8 mouse cellular contexts compared by ENCODE assay signal in the genomic region with DNA sequence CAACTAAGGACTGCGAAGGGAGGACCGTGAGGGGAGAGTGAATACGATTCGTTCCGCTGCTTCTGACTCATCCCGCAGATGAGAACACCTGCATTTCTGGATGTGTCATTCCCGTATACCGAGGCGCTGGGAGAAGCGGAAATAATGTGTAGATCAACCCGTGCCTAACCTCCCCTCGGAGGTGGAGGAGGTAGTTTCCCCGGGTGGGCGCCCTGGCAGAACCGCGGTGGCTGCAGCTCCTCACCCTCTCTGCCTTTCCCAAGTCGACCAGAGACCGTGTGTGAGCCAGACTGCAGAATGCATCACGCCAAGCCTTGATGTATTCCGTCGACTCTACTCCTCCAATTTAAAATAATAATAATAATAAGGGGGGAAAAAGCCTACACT. TPM values are rescaled to one million over a fixed set of nuclear protein-coding genes. Genes with fewer than 3 reads are reported as not detected.
DNase-seq lines count a peak whose midpoint lies in the region; ATAC-seq lines count a peak whose summit lies in the region.

No protein-coding gene starts in this region.

- peak overlapping the region; percentile 84 for H3K27ac ChIP-seq in forebrain, embryonic 15.5 days (replicated peaks)
- H3K27ac ChIP-seq in intestine, embryonic 15.5 days, result no peak overlapping the region
- no peak overlapping the region for H3K27ac ChIP-seq in limb, embryonic 11.5 days (replicated peaks; ENCODE audit: low read depth, low read length)
- no peak overlapping the region for H3K27ac ChIP-seq in neural tube, embryonic 11.5 days (ENCODE audit: low read depth, low read length)

- peak overlapping the region; percentile 98 for H3K4me2 ChIP-seq in forebrain, embryonic 15.5 days (replicated peaks)
- peak overlapping the region; percentile 87 for H3K4me2 ChIP-seq in intestine, embryonic 15.5 days (replicated peaks)
- H3K4me2 ChIP-seq in limb, embryonic 11.5 days (ENCODE audit: low read depth, severe bottlenecking), result peak overlapping the region; percentile 74
- H3K4me2 ChIP-seq in neural tube, embryonic 11.5 days (ENCODE audit: low read depth), result peak overlapping the region; percentile 93

- H3K4me3 ChIP-seq in forebrain, embryonic 15.5 days, result peak overlapping the region; percentile 65
- peak overlapping the region; percentile 50 for H3K4me3 ChIP-seq in intestine, embryonic 15.5 days (replicated peaks)
- H3K4me3 ChIP-seq in limb, embryonic 11.5 days (ENCODE audit: low read depth, low read length), result peak overlapping the region; percentile 54
- peak overlapping the region; percentile 57 for H3K4me3 ChIP-seq in neural tube, embryonic 11.5 days (ENCODE audit: low read depth, low read length)

- no peaks in the 10 kb centered on the region for H3K36me3 ChIP-seq in forebrain, embryonic 15.5 days
- H3K36me3 ChIP-seq in intestine, embryonic 15.5 days, result no peaks in the 10 kb centered on the region
- H3K36me3 ChIP-seq in limb, embryonic 11.5 days (ENCODE audit: control insufficient read depth, insufficient read depth, low read length), result no peaks in the 10 kb centered on the region
- H3K36me3 ChIP-seq in neural tube, embryonic 11.5 days (ENCODE audit: control insufficient read depth, insufficient read depth, low read length), result no peaks in the 10 kb centered on the region

- H3K27me3 ChIP-seq in forebrain, embryonic 15.5 days, result 0 out of 2 replicates have a peak, but pooled peaks cover 4% of the 10 kb centered on the region
- peaks cover 38% of the 10 kb centered on the region for H3K27me3 ChIP-seq in intestine, embryonic 15.5 days (replicated peaks)
- peaks cover 28% of the 10 kb centered on the region for H3K27me3 ChIP-seq in limb, embryonic 11.5 days (ENCODE audit: control insufficient read depth, insufficient read depth, low read length)
- peaks cover 29% of the 10 kb centered on the region for H3K27me3 ChIP-seq in neural tube, embryonic 11.5 days (ENCODE audit: control insufficient read depth, insufficient read depth, low read length)

- 0 out of 2 replicates have a peak, but pooled peaks have one; percentile 10 for ATAC-seq in forebrain, embryonic 15.5 days (replicated peaks)
- ATAC-seq in intestine, embryonic 15.5 days, result no peak
- no peak for ATAC-seq in limb, embryonic 11.5 days (ENCODE audit: insufficient number of reproducible peaks, low FRiP score, low TSS enrichment, low read depth)
- no peak for ATAC-seq in neural tube, embryonic 11.5 days (ENCODE audit: insufficient read depth, low FRiP score, low TSS enrichment)
- no peak for ATAC-seq in megakaryocyte progenitor cell, adult 5-6 weeks (replicated peaks; ENCODE audit: poor library complexity)

- 0% methylated on average over 21 of the region's 21 CpGs for WGBS in forebrain, embryonic 15.5 days
- 1% methylated on average over 21 of the region's 21 CpGs for WGBS in intestine, embryonic 15.5 days
- WGBS in limb, embryonic 11.5 days, result under 1% methylated on average over 21 of the region's 21 CpGs
- under 1% methylated on average over 21 of the region's 21 CpGs for WGBS in neural tube, embryonic 11.5 days

- H3K9me3 ChIP-seq in forebrain, embryonic 15.5 days, result no peaks in the 10 kb centered on the region
- H3K9me3 ChIP-seq in intestine, embryonic 15.5 days, result no peaks in the 10 kb centered on the region
- no peaks in the 10 kb centered on the region for H3K9me3 ChIP-seq in limb, embryonic 11.5 days (ENCODE audit: control insufficient read depth, low read length)
- H3K9me3 ChIP-seq in neural tube, embryonic 11.5 days (ENCODE audit: control insufficient read depth, low read length), result no peaks in the 10 kb centered on the region

- peak overlapping the region; percentile 59 for H3K9ac ChIP-seq in forebrain, embryonic 15.5 days (replicated peaks)
- 0 out of 2 replicates have a peak overlapping the region, but pooled peaks have one; percentile 13 for H3K9ac ChIP-seq in intestine, embryonic 15.5 days
- H3K9ac ChIP-seq in limb, embryonic 11.5 days (ENCODE audit: low read length), result no peak overlapping the region
- H3K9ac ChIP-seq in neural tube, embryonic 11.5 days (ENCODE audit: low read length), result peak overlapping the region; percentile 33; the same call in 1 of the 2 replicates

- peak; percentile 12 to 46 for DNase-seq in adrenal gland, adult (ENCODE audit: inconsistent age in 2 of 2, low spot score in 1 of 2)
- DNase-seq in adrenal gland, postnatal 25 days, result no peak
- DNase-seq in ZHBTc4 (ENCODE audit: low read depth, low spot score), result peak; percentile 12
- peak; percentile 53 for DNase-seq in limb, embryonic 11.5 days (ENCODE audit: low spot score)
- DNase-seq in neural tube, embryonic 11.5 days (ENCODE audit: low spot score), result peak; percentile 49

- H3K4me1 ChIP-seq in forebrain, embryonic 15.5 days, result peaks cover 28% of the 10 kb centered on the region
- H3K4me1 ChIP-seq in intestine, embryonic 15.5 days (replicated peaks), result peaks cover 18% of the 10 kb centered on the region
- no peaks in the 10 kb centered on the region for H3K4me1 ChIP-seq in limb, embryonic 11.5 days (ENCODE audit: control insufficient read depth, insufficient read depth, low read length)
- peaks cover 3% of the 10 kb centered on the region; the same call in 1 of the 2 replicates for H3K4me1 ChIP-seq in neural tube, embryonic 11.5 days (ENCODE audit: control insufficient read depth, insufficient read depth, low read length)

RNA-seq across cellular contexts. Expression of gene Pcdh17, which starts 0.9 kb away (rescaled TPM):
- 10.2 and 13.4 TPM in 2 replicates for total RNA-seq in adrenal gland, postnatal 25 days (2021)
- 15.3 and 17.4 TPM in 2 replicates for polyA plus RNA-seq in forebrain, embryonic 15.5 days (2015; fragmentation: Nextera tagmentation; extraction: Ambion mirVana)
- 4.9 and 5.3 TPM in 2 replicates for polyA plus RNA-seq in intestine, embryonic 15.5 days (2015; fragmentation: Nextera tagmentation; extraction: Ambion mirVana)
- 6.4 and 6.6 TPM in 2 replicates for polyA plus RNA-seq in limb, embryonic 11.5 days (2014; fragmentation: Nextera tagmentation; extraction: Ambion mirVana)
- polyA plus RNA-seq in neural tube, embryonic 11.5 days (2014; fragmentation: Nextera tagmentation; extraction: Ambion mirVana), result 8.6 and 8.7 TPM in 2 replicates
- total RNA-seq in megakaryocyte progenitor cell, adult 5-6 weeks (2015), result 0.02 TPM in 1 of 2 replicates, not detected in the other
- 0.04 TPM in 1 of 2 replicates, not detected in the other for total RNA-seq in megakaryocyte progenitor cell, adult 5-6 weeks (2017)
